ENCODE assay signal across 11 mouse cellular contexts in the genomic region with DNA sequence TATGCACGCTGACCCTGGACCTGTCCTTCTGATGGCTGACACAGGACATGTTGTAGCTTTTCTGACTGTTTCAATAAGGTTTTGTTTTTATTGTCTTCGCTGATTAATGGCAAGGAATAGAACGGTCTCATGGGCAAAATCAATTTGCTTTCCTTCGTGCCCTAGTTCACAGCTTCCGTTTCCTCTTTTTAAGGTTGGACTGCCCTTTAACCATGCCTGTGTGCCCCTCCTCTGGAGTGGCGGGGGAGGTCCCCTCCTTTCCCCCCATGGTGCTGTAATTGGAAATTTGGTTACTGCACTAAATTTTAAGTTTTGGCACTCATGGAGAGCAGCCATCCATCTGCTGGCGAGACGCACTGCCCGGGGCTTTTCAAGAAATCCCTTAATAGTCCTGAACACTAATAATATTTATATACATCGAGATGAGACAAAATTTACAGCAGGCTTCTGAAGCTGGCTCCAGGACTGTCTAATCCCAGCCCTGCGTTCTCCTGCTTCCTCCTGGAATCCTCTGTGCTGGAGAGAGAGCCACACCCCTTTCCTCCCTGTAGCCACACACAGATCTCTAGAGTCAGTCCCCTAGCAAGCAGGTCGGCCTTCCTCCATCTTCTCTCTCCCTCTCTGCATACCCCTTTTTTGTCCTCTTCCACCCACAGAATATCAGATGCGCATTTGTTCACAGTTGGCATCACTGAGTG.
DNase-seq lines count a peak whose midpoint lies in the region; ATAC-seq and TF ChIP-seq lines count a peak whose summit lies in the region.
"Had no signal": no experiment of that assay in that cellular context is flagged by ENCODE, and none has a peak within 500 bp of the region (broad histone marks: within the 10 kb centered on the region; RNA-seq: fewer than 3 reads in every experiment).

No protein-coding gene starts in this region.

- no peak overlapping the region for H3K9ac ChIP-seq in heart, embryonic 15.5 days
- no peak overlapping the region for H3K9ac ChIP-seq in midbrain, embryonic 13.5 days (replicated peaks)
- H3K9ac ChIP-seq in midbrain, embryonic 14.5 days (replicated peaks; ENCODE audit: low read length) = no peak overlapping the region
- no peak overlapping the region for H3K9ac ChIP-seq in stomach, embryonic 16.5 days (ENCODE audit: low read length)
- H3K9ac ChIP-seq: liver, embryonic 14.5 days had no signal

- WGBS in heart, embryonic 15.5 days = 54% methylated on average over 13 of the region's 13 CpGs
- WGBS in midbrain, embryonic 13.5 days = 59% methylated on average over 13 of the region's 13 CpGs
- WGBS in midbrain, embryonic 14.5 days = 53% methylated on average over 13 of the region's 13 CpGs
- 38% methylated on average over 13 of the region's 13 CpGs for WGBS in stomach, embryonic 16.5 days

- no peaks in the 10 kb centered on the region for H3K27me3 ChIP-seq in heart, embryonic 15.5 days
- no peaks in the 10 kb centered on the region for H3K27me3 ChIP-seq in midbrain, embryonic 13.5 days
- no peaks in the 10 kb centered on the region for H3K27me3 ChIP-seq in midbrain, embryonic 14.5 days (ENCODE audit: control insufficient read depth, insufficient read depth, low read length)
- H3K27me3 ChIP-seq in stomach, embryonic 16.5 days (ENCODE audit: control insufficient read depth, insufficient read depth, low read length) = no peaks in the 10 kb centered on the region

- no peak overlapping the region for H3K4me2 ChIP-seq in heart, embryonic 15.5 days
- H3K4me2 ChIP-seq in midbrain, embryonic 13.5 days (replicated peaks) = no peak overlapping the region
- H3K4me2 ChIP-seq in midbrain, embryonic 14.5 days (ENCODE audit: low read length) = no peak overlapping the region
- H3K4me2 ChIP-seq in stomach, embryonic 16.5 days (ENCODE audit: low read depth, low read length) = 0 out of 2 replicates have a peak overlapping the region, but pooled peaks have one; percentile 11

- peaks cover 6% of the 10 kb centered on the region; the same call in 1 of the 2 replicates for H3K36me3 ChIP-seq in heart, embryonic 15.5 days
- peaks cover 7% of the 10 kb centered on the region for H3K36me3 ChIP-seq in midbrain, embryonic 13.5 days
- H3K36me3 ChIP-seq in midbrain, embryonic 14.5 days (ENCODE audit: control insufficient read depth, insufficient read depth, low read length) = 0 out of 2 replicates have a peak, but pooled peaks cover 3% of the 10 kb centered on the region
- H3K36me3 ChIP-seq in stomach, embryonic 16.5 days (ENCODE audit: control insufficient read depth, insufficient read depth, low read length) = no peaks in the 10 kb centered on the region

- no peak for DNase-seq in heart, postnatal 4 days
- DNase-seq in midbrain, embryonic 14.5 days = no peak
- DNase-seq in spleen, postnatal 10 days (ENCODE audit: low spot score in 2 of 2) = no peak
- DNase-seq: kidney, adult 9 months; layer of hippocampus, postnatal 36 days had no signal

- H3K4me3 ChIP-seq in heart, embryonic 15.5 days = no peak overlapping the region
- H3K4me3 ChIP-seq in midbrain, embryonic 13.5 days (replicated peaks) = no peak overlapping the region
- no peak overlapping the region for H3K4me3 ChIP-seq in midbrain, embryonic 14.5 days (replicated peaks; ENCODE audit: low read depth, low read length)
- H3K4me3 ChIP-seq in embryonic fibroblast, embryonic 13.5 days (ENCODE audit: insufficient read depth, low read length) = no peak overlapping the region
- no peak overlapping the region for H3K4me3 ChIP-seq in stomach, embryonic 16.5 days (replicated peaks; ENCODE audit: low read length)
- H3K4me3 ChIP-seq: heart, embryonic 10.5 days had no signal

- TF ChIP-seq POLR2A in embryonic fibroblast, embryonic 13.5 days (IDR thresholded peaks at IDR 0.05; ENCODE audit: low read depth, low read length) = no peak

- TF ChIP-seq CTCF in embryonic fibroblast, embryonic 13.5 days (IDR thresholded peaks at IDR 0.05; ENCODE audit: borderline replicate concordance, insufficient read depth, low read length) = no peak

- ATAC-seq in heart, embryonic 15.5 days (replicated peaks; ENCODE audit: insufficient number of reproducible peaks, insufficient read depth, low FRiP score, low read depth) = no peak; the same call in 1 of the 2 replicates
- ATAC-seq in midbrain, embryonic 13.5 days = no peak
- ATAC-seq in midbrain, embryonic 14.5 days (ENCODE audit: low FRiP score, low TSS enrichment) = no peak
- ATAC-seq in stomach, embryonic 16.5 days (ENCODE audit: insufficient read depth, low FRiP score) = peak; percentile 79; the same call in 1 of the 2 replicates

- no peaks in the 10 kb centered on the region for H3K9me3 ChIP-seq in heart, embryonic 15.5 days (replicated peaks)
- no peaks in the 10 kb centered on the region for H3K9me3 ChIP-seq in midbrain, embryonic 13.5 days
- H3K9me3 ChIP-seq in midbrain, embryonic 14.5 days (ENCODE audit: control insufficient read depth, low read length) = no peaks in the 10 kb centered on the region
- H3K9me3 ChIP-seq in stomach, embryonic 16.5 days (replicated peaks; ENCODE audit: control insufficient read depth, low read length) = no peaks in the 10 kb centered on the region
- H3K9me3 ChIP-seq: heart, embryonic 10.5 days had no signal

- 0 out of 2 replicates have a peak overlapping the region, but pooled peaks have one; percentile 2 for H3K27ac ChIP-seq in heart, embryonic 15.5 days
- H3K27ac ChIP-seq in midbrain, embryonic 13.5 days = 0 out of 2 replicates have a peak overlapping the region, but pooled peaks have one; percentile 7
- no peak overlapping the region for H3K27ac ChIP-seq in midbrain, embryonic 14.5 days (replicated peaks; ENCODE audit: low read depth, low read length)
- peak overlapping the region; percentile 9; the same call in 1 of the 2 replicates for H3K27ac ChIP-seq in embryonic fibroblast, embryonic 13.5 days (ENCODE audit: insufficient read depth, low read length)
- H3K27ac ChIP-seq in stomach, embryonic 16.5 days (ENCODE audit: low read length) = peak overlapping the region; percentile 22; the same call in 1 of the 2 replicates
- H3K27ac ChIP-seq: heart, embryonic 10.5 days; liver, embryonic 14.5 days had no signal

- H3K4me1 ChIP-seq in heart, embryonic 15.5 days (replicated peaks) = peaks cover 43% of the 10 kb centered on the region
- peaks cover 26% of the 10 kb centered on the region for H3K4me1 ChIP-seq in midbrain, embryonic 13.5 days (replicated peaks)
- H3K4me1 ChIP-seq in midbrain, embryonic 14.5 days (ENCODE audit: control insufficient read depth, insufficient read depth, low read length) = peaks cover 10% of the 10 kb centered on the region
- peaks cover 16% of the 10 kb centered on the region for H3K4me1 ChIP-seq in embryonic fibroblast, embryonic 13.5 days (ENCODE audit: control insufficient read depth, insufficient read depth, low read length)
- H3K4me1 ChIP-seq in stomach, embryonic 16.5 days (ENCODE audit: control insufficient read depth, insufficient read depth, low read length) = peaks cover 19% of the 10 kb centered on the region
